Mouse (Mus musculus) heart, embryonic 10.5 days (tissue): ENCODE data around the gene Myl9. TPM values are rescaled to one million over a fixed set of nuclear protein-coding genes. Genes with fewer than 3 reads are reported as not detected.

Experiments used
- DNase-seq: peaks from one replicate; pipeline ENCODE4 v3.0.0-alpha.2; 2017; ENCODE audit warnings: low spot score
- H3K27ac ChIP-seq: fragments of 300-500 bp; sonication (generic); 2 replicates; pipeline ENCODE4 v1.5.1; 2016; ENCODE audit warnings: mild to moderate bottlenecking
- H3K27me3 ChIP-seq: fragments of 300-500 bp; sonication (generic); 2 replicates; pipeline ENCODE4 v1.6.1; 2016; ENCODE audit warnings: mild to moderate bottlenecking; ENCODE audit not compliant: poor library complexity, insufficient read depth, severe bottlenecking
- H3K36me3 ChIP-seq: fragments of 300-500 bp; sonication (generic); 2 replicates; pipeline ENCODE4 v1.6.1; 2016; ENCODE audit warnings: mild to moderate bottlenecking, moderate library complexity
- H3K4me1 ChIP-seq: fragments of 300-500 bp; sonication (generic); 2 replicates; pipeline ENCODE4 v1.6.1; 2016; ENCODE audit warnings: mild to moderate bottlenecking
- H3K4me3 ChIP-seq: fragments of 300-500 bp; sonication (generic); 2 replicates; pipeline ENCODE4 v1.5.1; 2016; ENCODE audit warnings: mild to moderate bottlenecking, moderate library complexity
- H3K9me3 ChIP-seq: fragments of 300-500 bp; sonication (generic); 2 replicates; pipeline ENCODE4 v1.6.1; 2016; ENCODE audit warnings: mild to moderate bottlenecking, moderate library complexity
- WGBS: fragments of 180-500 bp; shearing (Covaris S2); methylation state at CpG from one replicate; pipeline ENCODE4 v1.1.7; 2016; 5-methylcytosine and 5-hydroxymethylcytosine counted together
- polyA plus RNA-seq: library from polyadenylated mRNA; unstranded; fragments of >200 nt; fragmentation: Nextera tagmentation; extraction: Ambion mirVana; gene quantifications from 2 replicates; pipeline ENCODE4 v1.2.1, GENCODE M21; 2016

Gene Myl9
- polyA plus RNA-seq, 1 experiment from 2014 or later, result 1,471 TPM

- Histone ChIP-seq H3K27ac (no peak overlapping the region), H3K4me3 (no peak overlapping the region), H3K4me1 (peaks cover 26% of the 10 kb centered on the region), H3K27me3 (no peaks in the 10 kb centered on the region), H3K36me3 (peaks cover 24% of the 10 kb centered on the region), H3K9me3 (no peaks in the 10 kb centered on the region)
- WGBS, result 78% methylated on average over 5 of the region's 5 CpGs
- no peak for DNase-seq
These were observed 8.1 kb upstream of the Myl9 start for GRCm38 (mm10) chr2:156767108-156767507.

- 73% methylated on average over 12 of the region's 12 CpGs for WGBS
- peaks cover 27% of the 10 kb centered on the region for H3K4me1 ChIP-seq
- no peak overlapping the region for H3K4me3 ChIP-seq
- H3K36me3 ChIP-seq, result peaks cover 3% of the 10 kb centered on the region; the same call in 1 of the 2 replicates
- no peak overlapping the region for H3K27ac ChIP-seq
- no peaks in the 10 kb centered on the region for H3K9me3 ChIP-seq
- no peaks in the 10 kb centered on the region for H3K27me3 ChIP-seq
- peak; percentile 52 for DNase-seq
These were observed 5.9 kb upstream of the Myl9 start for GRCm38 (mm10) chr2:156769274-156769673.

- Histone ChIP-seq H3K27ac (no peak overlapping the region), H3K4me3 (no peak overlapping the region), H3K9me3 (no peaks in the 10 kb centered on the region), H3K27me3 (peaks cover 5% of the 10 kb centered on the region; the same call in 1 of the 2 replicates), H3K36me3 (peaks cover 3% of the 10 kb centered on the region), H3K4me1 (peaks cover 39% of the 10 kb centered on the region)
- peak; percentile 58 for DNase-seq
These were observed 1.8 kb upstream of the Myl9 start for GRCm38 (mm10) chr2:156773470-156773869.

- peak overlapping the region; percentile 95 for H3K27ac ChIP-seq
These were observed 1.0 kb upstream of the Myl9 start for GRCm38 (mm10) chr2:156774035-156774737.

GRCm38 (mm10) chr2:156775455-156776435 is 525 bp downstream of the Myl9 start:
- Histone ChIP-seq H3K27me3 (peaks cover 5% of the 10 kb centered on the region; the same call in 1 of the 2 replicates), H3K4me3 (peak overlapping the region; percentile 69), H3K36me3 (peaks cover 24% of the 10 kb centered on the region), H3K4me1 (peaks cover 62% of the 10 kb centered on the region), H3K27ac (peak overlapping the region; percentile 95), H3K9me3 (no peaks in the 10 kb centered on the region)
- peak; percentile 73 for DNase-seq
- WGBS, result 26% methylated on average over 17 of the region's 17 CpGs

More at GRCm38 (mm10) chr2:156774035-156774737, 1.0 kb upstream of the Myl9 start:
- Histone ChIP-seq H3K9me3 (no peaks in the 10 kb centered on the region), H3K4me1 (peaks cover 46% of the 10 kb centered on the region), H3K27me3 (peaks cover 5% of the 10 kb centered on the region; the same call in 1 of the 2 replicates), H3K4me3 (peak overlapping the region; percentile 69), H3K36me3 (peaks cover 10% of the 10 kb centered on the region)
- WGBS, result 72% methylated on average over 13 of the region's 13 CpGs
- peak; percentile 74 for DNase-seq

- H3K4me3 ChIP-seq, result peak overlapping the region; percentile 69
- peaks cover 36% of the 10 kb centered on the region for H3K36me3 ChIP-seq
- H3K9me3 ChIP-seq, result no peaks in the 10 kb centered on the region
- peaks cover 70% of the 10 kb centered on the region for H3K4me1 ChIP-seq
- 71% methylated on average over 2 of the region's 2 CpGs for WGBS
- peaks cover 5% of the 10 kb centered on the region; the same call in 1 of the 2 replicates for H3K27me3 ChIP-seq
- peak overlapping the region; percentile 79 for H3K27ac ChIP-seq
- peak; percentile 52 for DNase-seq
These were observed 1.7 kb downstream of the Myl9 start for GRCm38 (mm10) chr2:156776907-156777306.

- Histone ChIP-seq H3K4me3 (peak overlapping the region; percentile 69), H3K36me3 (peaks cover 41% of the 10 kb centered on the region), H3K27ac (peak overlapping the region; percentile 79), H3K9me3 (no peaks in the 10 kb centered on the region), H3K4me1 (peaks cover 74% of the 10 kb centered on the region), H3K27me3 (peaks cover 5% of the 10 kb centered on the region; the same call in 1 of the 2 replicates)
- 38% methylated on average over 7 of the region's 7 CpGs for WGBS
- DNase-seq, result no peak
These were observed 2.2 kb downstream of the Myl9 start for GRCm38 (mm10) chr2:156777326-156778004.

GRCm38 (mm10) chr2:156778571-156778970 is 3.4 kb downstream of the Myl9 start:
- peaks cover 5% of the 10 kb centered on the region; the same call in 1 of the 2 replicates for H3K27me3 ChIP-seq
- peaks cover 41% of the 10 kb centered on the region for H3K36me3 ChIP-seq
- peaks cover 85% of the 10 kb centered on the region for H3K4me1 ChIP-seq
- H3K9me3 ChIP-seq, result no peaks in the 10 kb centered on the region
- 78% methylated on average over 8 of the region's 8 CpGs for WGBS
- peak overlapping the region; percentile 69 for H3K4me3 ChIP-seq
- peak overlapping the region; percentile 25; the same call in 1 of the 2 replicates for H3K27ac ChIP-seq
- peak; percentile 71 for DNase-seq

- peaks cover 89% of the 10 kb centered on the region for H3K4me1 ChIP-seq
- DNase-seq, result peak; percentile 64
- peak overlapping the region; percentile 25; the same call in 1 of the 2 replicates for H3K27ac ChIP-seq
These were observed 3.8 kb downstream of the Myl9 start for GRCm38 (mm10) chr2:156779036-156779435.

GRCm38 (mm10) chr2:156779488-156779887 is 4.3 kb downstream of the Myl9 start:
- Histone ChIP-seq H3K27ac (peak overlapping the region; percentile 25; the same call in 1 of the 2 replicates), H3K9me3 (no peaks in the 10 kb centered on the region), H3K4me1 (peaks cover 89% of the 10 kb centered on the region), H3K36me3 (peaks cover 41% of the 10 kb centered on the region), H3K4me3 (no peak overlapping the region; the same call in 1 of the 2 replicates), H3K27me3 (peaks cover 5% of the 10 kb centered on the region; the same call in 1 of the 2 replicates)
- DNase-seq, result peak; percentile 54
- 49% methylated on average over 2 of the region's 2 CpGs for WGBS

More at GRCm38 (mm10) chr2:156779036-156779435, 3.8 kb downstream of the Myl9 start:
- Histone ChIP-seq H3K4me3 (peak overlapping the region; percentile 69; the same call in 1 of the 2 replicates), H3K36me3 (peaks cover 41% of the 10 kb centered on the region), H3K9me3 (no peaks in the 10 kb centered on the region), H3K27me3 (peaks cover 5% of the 10 kb centered on the region; the same call in 1 of the 2 replicates)
- WGBS, result 62% methylated on average over 5 of the region's 5 CpGs

GRCm38 (mm10) chr2:156780129-156780528 is 4.9 kb downstream of the Myl9 start:
- peak; percentile 78 for DNase-seq
- 71% methylated on average over 9 of the region's 9 CpGs for WGBS
- Histone ChIP-seq H3K4me3 (peak overlapping the region; percentile 22; the same call in 1 of the 2 replicates), H3K9me3 (no peaks in the 10 kb centered on the region), H3K4me1 (peaks cover 85% of the 10 kb centered on the region), H3K36me3 (peaks cover 41% of the 10 kb centered on the region), H3K27me3 (peaks cover 5% of the 10 kb centered on the region; the same call in 1 of the 2 replicates), H3K27ac (peak overlapping the region; percentile 83; the same call in 1 of the 2 replicates)

- 18% methylated on average over 17 of the region's 17 CpGs for WGBS
- DNase-seq, result peak; percentile 84
- peak overlapping the region; percentile 83 for H3K27ac ChIP-seq
- peaks cover 5% of the 10 kb centered on the region; the same call in 1 of the 2 replicates for H3K27me3 ChIP-seq
- H3K9me3 ChIP-seq, result no peaks in the 10 kb centered on the region
- H3K4me1 ChIP-seq, result peaks cover 81% of the 10 kb centered on the region
- peaks cover 41% of the 10 kb centered on the region for H3K36me3 ChIP-seq
- peak overlapping the region; percentile 22 for H3K4me3 ChIP-seq
These were observed 5.5 kb downstream of the Myl9 start for GRCm38 (mm10) chr2:156780752-156781151.
